Mouse (Mus musculus) heart, adult 2 months (tissue): ENCODE results near the gene Bmp2k. TPM values are rescaled to one million over a fixed set of nuclear protein-coding genes. Genes with fewer than 3 reads are reported as not detected.

Experiments used
- DNase-seq, 2 experiments: peaks; one replicate each; pipeline ENCODE4 v3.0.0; 2021
- H3K27ac ChIP-seq: fragments of 200-600 bp; 2 replicates; pipeline ENCODE4 v1.8.1; 2022
- H3K27me3 ChIP-seq: fragments of 200-500 bp; 2 replicates; pipeline ENCODE4 v1.6.1; 2012; ENCODE audit warnings: mild to moderate bottlenecking, low read length, inconsistent platforms, mixed read lengths; ENCODE audit not compliant: control insufficient read depth, insufficient read depth
- H3K36me3 ChIP-seq: fragments of 200-500 bp; 2 replicates; pipeline ENCODE4 v1.6.1; 2012; ENCODE audit warnings: low read length, inconsistent platforms; ENCODE audit not compliant: control insufficient read depth, insufficient read depth
- H3K4me1 ChIP-seq: fragments of 200-500 bp; 2 replicates; pipeline ENCODE4 v1.6.1; 2011; ENCODE audit warnings: low read length; ENCODE audit not compliant: control insufficient read depth, insufficient read depth
- H3K4me3 ChIP-seq: fragments of 200-600 bp; 2 replicates; pipeline ENCODE4 v1.8.1; 2022
- H3K79me2 ChIP-seq: fragments of 200-500 bp; replicated peaks from 2 replicates; pipeline ENCODE4 v1.6.1; 2012; ENCODE audit warnings: mild to moderate bottlenecking, inconsistent platforms, low read length, moderate library complexity, mixed read lengths; ENCODE audit not compliant: control insufficient read depth, insufficient read depth
- H3K9ac ChIP-seq: fragments of 200-500 bp; 2 replicates; pipeline ENCODE4 v1.6.1; 2012; ENCODE audit warnings: low read depth, mild to moderate bottlenecking, control low read depth, inconsistent platforms, low read length, mixed read lengths
- CTCF ChIP-seq: fragments of 200-600 bp; IDR thresholded peaks from 2 replicates; pipeline ENCODE4 v1.8.1; 2022; ENCODE audit warnings: antibody characterized with exemption, mild to moderate bottlenecking, moderate library complexity
- EP300 ChIP-seq: fragments of 200-500 bp; IDR thresholded peaks from 2 replicates; pipeline ENCODE4 v1.6.1; 2011; ENCODE audit warnings: low read depth, low read length, control low read depth; ENCODE audit not compliant: insufficient read depth
- POLR2A ChIP-seq: fragments of 200-500 bp; IDR thresholded peaks from 2 replicates; pipeline ENCODE4 v1.6.1; 2011; ENCODE audit warnings: mild to moderate bottlenecking, low read depth, low read length, control low read depth; ENCODE audit not compliant: insufficient read depth
- WGBS: fragments of 180-500 bp; shearing (Covaris S2); methylation state at CpG from one replicate; pipeline ENCODE4 v1.1.7; 2018; 5-methylcytosine and 5-hydroxymethylcytosine counted together
- intact Hi-C: fragments of 180-260 bp; cut with DNase I; formaldehyde crosslinking; loops from one replicate; pipeline ENCODE4 v1.15.1; 2025
- polyA plus RNA-seq: library from polyadenylated mRNA; depleted of rRNA; stranded (reverse); fragments of >200 nt; gene quantifications from 2 replicates; pipeline ENCODE4 v1.2.3, GENCODE M21; 2012
- total RNA-seq, 2 experiments: library from RNA; stranded (reverse); gene quantifications; 2 replicates each; pipeline ENCODE4 v1.2.3; 2021

Bmp2k gene
- total and polyA plus RNA-seq, 3 experiments, result 2.9 to 8.4 (median 6.7) TPM

- WGBS, result 70% methylated on average over 3 of the region's 3 CpGs
- Histone ChIP-seq H3K4me1 (no peaks in the 10 kb centered on the region), H3K27me3 (no peaks in the 10 kb centered on the region), H3K36me3 (no peaks in the 10 kb centered on the region), H3K79me2 (no peaks in the 10 kb centered on the region), H3K27ac (no peak overlapping the region), H3K4me3 (no peak overlapping the region), H3K9ac (no peak overlapping the region)
- intact Hi-C loops, result no loop called here
- DNase-seq, result no peak
- TF ChIP-seq POLR2A (no peak), CTCF (no peak), EP300 (no peak)
Measured at GRCm38 (mm10) chr5:97060864-97061263, 63.4 kb downstream of the Bmp2k start.

GRCm38 (mm10) chr5:97062041-97062440, 64.6 kb downstream of the Bmp2k start:
- H3K79me2 ChIP-seq, result no peaks in the 10 kb centered on the region
- DNase-seq, result no peak
- H3K36me3 ChIP-seq, result no peaks in the 10 kb centered on the region
- 41% methylated on average over 1 of the region's 1 CpGs for WGBS
- no peaks in the 10 kb centered on the region for H3K4me1 ChIP-seq
- intact Hi-C loops, result no loop called here
- H3K27ac ChIP-seq, result no peak overlapping the region
- TF ChIP-seq CTCF (no peak), EP300 (no peak), POLR2A (no peak)
- H3K4me3 ChIP-seq, result no peak overlapping the region
- H3K9ac ChIP-seq, result no peak overlapping the region
- no peaks in the 10 kb centered on the region for H3K27me3 ChIP-seq

DNA sequence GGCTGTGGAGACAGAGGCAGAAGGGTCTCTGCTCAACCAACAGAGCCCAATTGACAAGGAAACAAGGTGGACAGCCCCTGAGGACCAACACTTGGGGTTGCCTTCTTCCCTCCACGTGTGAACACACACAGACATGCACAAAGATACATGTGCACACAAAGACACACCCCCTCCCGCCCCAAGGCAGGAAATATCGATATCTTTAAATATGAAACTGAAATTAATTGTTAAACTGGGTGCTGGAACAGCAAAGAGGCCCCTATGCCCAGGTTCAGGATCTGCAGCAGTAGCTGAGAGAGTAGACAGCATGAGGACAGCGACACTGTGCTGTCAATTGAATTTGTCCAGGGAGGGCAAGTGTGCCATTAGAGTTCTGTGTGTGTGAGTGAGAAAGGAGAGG, 68.3 kb downstream of the Bmp2k start:
- DNase-seq, result no peak

GRCm38 (mm10) chr5:97075476-97076151, 78.1 kb downstream of the Bmp2k start:
- H3K9ac ChIP-seq, result no peak overlapping the region
- no peak for TF ChIP-seq CTCF
- no peak for TF ChIP-seq POLR2A
- no peak for TF ChIP-seq EP300
- intact Hi-C loops, result no loop called here
- no peaks in the 10 kb centered on the region for H3K4me1 ChIP-seq
- DNase-seq, result no peak
- no peak overlapping the region for H3K4me3 ChIP-seq
- H3K27ac ChIP-seq, result no peak overlapping the region
- 92% methylated on average over 11 of the region's 11 CpGs for WGBS
- H3K36me3 ChIP-seq, result no peaks in the 10 kb centered on the region
- no peaks in the 10 kb centered on the region for H3K27me3 ChIP-seq
- no peaks in the 10 kb centered on the region for H3K79me2 ChIP-seq

More for the DNA sequence above, 68.3 kb downstream of the Bmp2k start:
- H3K79me2 ChIP-seq, result no peaks in the 10 kb centered on the region
- H3K27ac ChIP-seq, result no peak overlapping the region
- no peaks in the 10 kb centered on the region for H3K36me3 ChIP-seq
- H3K4me3 ChIP-seq, result no peak overlapping the region
- intact Hi-C loops, result no loop called here
- TF ChIP-seq POLR2A, result no peak
- TF ChIP-seq CTCF, result no peak
- TF ChIP-seq EP300, result no peak
- 86% methylated on average over 4 of the region's 4 CpGs for WGBS
- no peaks in the 10 kb centered on the region for H3K27me3 ChIP-seq
- H3K9ac ChIP-seq, result no peak overlapping the region
- H3K4me1 ChIP-seq, result no peaks in the 10 kb centered on the region

DNA sequence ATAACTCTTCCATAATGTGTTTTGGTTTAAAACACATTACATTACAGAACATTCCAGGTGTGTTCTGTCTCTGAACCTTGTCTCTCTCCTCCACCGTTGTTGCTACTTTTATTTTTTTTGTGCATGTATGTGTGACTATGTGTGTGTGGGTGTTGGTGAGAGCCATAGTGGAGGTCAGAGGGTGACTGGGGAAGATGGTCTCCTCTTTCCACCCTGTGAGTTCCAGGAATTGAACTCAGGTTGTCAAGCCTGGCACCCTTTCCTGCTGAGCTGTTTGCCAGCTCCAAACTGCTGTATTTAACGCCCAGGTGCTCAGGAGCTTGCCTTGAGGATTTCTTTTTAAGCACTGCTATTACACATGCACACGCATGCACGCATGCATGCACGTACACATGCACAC, 78.7 kb downstream of the Bmp2k start:
- no peak for TF ChIP-seq POLR2A
- TF ChIP-seq CTCF, result no peak
- TF ChIP-seq EP300, result no peak
- DNase-seq, result no peak
- Histone ChIP-seq H3K36me3 (no peaks in the 10 kb centered on the region), H3K27ac (no peak overlapping the region), H3K4me3 (no peak overlapping the region), H3K9ac (no peak overlapping the region), H3K27me3 (no peaks in the 10 kb centered on the region), H3K4me1 (no peaks in the 10 kb centered on the region), H3K79me2 (no peaks in the 10 kb centered on the region)
- WGBS, result 92% methylated on average over 5 of the region's 5 CpGs
- intact Hi-C loops, result no loop called here

DNA sequence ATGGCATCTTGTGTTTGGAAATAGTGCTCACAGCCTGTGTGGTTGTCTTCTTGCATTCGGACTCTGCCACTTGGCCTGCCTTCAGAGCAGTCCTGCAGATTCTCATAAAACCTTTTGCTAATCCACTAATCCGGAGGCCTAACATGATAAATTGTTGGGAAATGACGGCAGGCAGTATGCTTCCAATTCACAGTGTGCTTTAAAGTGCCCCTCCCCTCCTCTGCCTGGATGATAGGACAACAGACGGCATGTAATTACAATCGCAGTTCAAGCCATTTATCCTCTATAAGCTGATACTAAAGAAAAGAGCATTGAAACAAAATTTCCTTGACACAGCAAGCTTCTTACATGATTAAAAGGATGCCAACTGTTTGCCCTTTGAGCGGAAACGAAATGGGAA, 80.2 kb downstream of the Bmp2k start:
- Histone ChIP-seq H3K4me3 (no peak overlapping the region), H3K27me3 (no peaks in the 10 kb centered on the region), H3K4me1 (no peaks in the 10 kb centered on the region), H3K36me3 (no peaks in the 10 kb centered on the region), H3K9ac (no peak overlapping the region), H3K79me2 (no peaks in the 10 kb centered on the region), H3K27ac (no peak overlapping the region)
- no peak for DNase-seq
- intact Hi-C loops, result no loop called here
- TF ChIP-seq POLR2A (no peak), CTCF (no peak), EP300 (no peak)
- 85% methylated on average over 7 of the region's 7 CpGs for WGBS

GRCm38 (mm10) chr5:97078641-97079040, 81.2 kb downstream of the Bmp2k start:
- H3K27ac ChIP-seq, result no peak overlapping the region
- no peak for TF ChIP-seq POLR2A
- TF ChIP-seq CTCF, result no peak
- TF ChIP-seq EP300, result no peak
- H3K9ac ChIP-seq, result no peak overlapping the region
- DNase-seq, result no peak
- H3K4me3 ChIP-seq, result no peak overlapping the region
- intact Hi-C loops, result no loop called here
- no peaks in the 10 kb centered on the region for H3K27me3 ChIP-seq
- WGBS, result 83% methylated on average over 5 of the region's 5 CpGs
- H3K4me1 ChIP-seq, result no peaks in the 10 kb centered on the region
- no peaks in the 10 kb centered on the region for H3K79me2 ChIP-seq
- H3K36me3 ChIP-seq, result no peaks in the 10 kb centered on the region
